Mouse (Mus musculus): Measurements from ENCODE around the gene Olfr509. TPM values are rescaled to one million over a fixed set of nuclear protein-coding genes. Genes with fewer than 3 reads are reported as not detected.

The Olfr509 gene
- polyA plus RNA-seq, 1 experiment from 2014 or later, result not detected

Other genes with a start within 250 kb of the Olfr509 start
- not detected in 2 replicates for gene Olfr497, start 231.5 kb downstream of the Olfr509 start, polyA plus RNA-seq (2016; fragmentation: Nextera tagmentation; extraction: Ambion mirVana)
- gene Olfr498, start 186.6 kb downstream of the Olfr509 start, polyA plus RNA-seq (2016; fragmentation: Nextera tagmentation; extraction: Ambion mirVana), result not detected in 2 replicates
- gene Olfr502, start 126.8 kb downstream of the Olfr509 start, polyA plus RNA-seq (2016; fragmentation: Nextera tagmentation; extraction: Ambion mirVana), result not detected in 2 replicates
- not detected in 2 replicates for gene Olfr503, start 107.4 kb downstream of the Olfr509 start, polyA plus RNA-seq (2016; fragmentation: Nextera tagmentation; extraction: Ambion mirVana)
- gene Olfr504, start 86.1 kb downstream of the Olfr509 start, polyA plus RNA-seq (2016; fragmentation: Nextera tagmentation; extraction: Ambion mirVana), result not detected in 2 replicates
- gene Olfr506, start 41.1 kb downstream of the Olfr509 start, polyA plus RNA-seq (2016; fragmentation: Nextera tagmentation; extraction: Ambion mirVana), result not detected in 2 replicates
- not detected in 2 replicates for gene Olfr507, start 30.1 kb downstream of the Olfr509 start, polyA plus RNA-seq (2016; fragmentation: Nextera tagmentation; extraction: Ambion mirVana)
- not detected in 2 replicates for gene Olfr508, start 21.9 kb downstream of the Olfr509 start, polyA plus RNA-seq (2016; fragmentation: Nextera tagmentation; extraction: Ambion mirVana)
- not detected in 2 replicates for gene Olfr510, start 14.5 kb upstream of the Olfr509 start, polyA plus RNA-seq (2016; fragmentation: Nextera tagmentation; extraction: Ambion mirVana)
- gene Olfr512, start 61.4 kb upstream of the Olfr509 start, polyA plus RNA-seq (2016; fragmentation: Nextera tagmentation; extraction: Ambion mirVana), result not detected in 2 replicates
- gene Olfr513, start 99.1 kb upstream of the Olfr509 start, polyA plus RNA-seq (2016; fragmentation: Nextera tagmentation; extraction: Ambion mirVana), result not detected in 2 replicates
- gene Olfr514, start 174.1 kb upstream of the Olfr509 start, polyA plus RNA-seq (2016; fragmentation: Nextera tagmentation; extraction: Ambion mirVana), result not detected in 2 replicates
- not detected in 2 replicates for gene Olfr516, start 198.6 kb upstream of the Olfr509 start, polyA plus RNA-seq (2016; fragmentation: Nextera tagmentation; extraction: Ambion mirVana)
- not detected in 2 replicates for gene Olfr517, start 220.5 kb upstream of the Olfr509 start, polyA plus RNA-seq (2016; fragmentation: Nextera tagmentation; extraction: Ambion mirVana)
- not detected in 2 replicates for gene Olfr518, start 233.1 kb upstream of the Olfr509 start, polyA plus RNA-seq (2016; fragmentation: Nextera tagmentation; extraction: Ambion mirVana)
- not detected in 2 replicates for gene Olfr519, start 242.5 kb upstream of the Olfr509 start, polyA plus RNA-seq (2016; fragmentation: Nextera tagmentation; extraction: Ambion mirVana)

Data from forebrain, embryonic 12.5 days (tissue).